Mouse (Mus musculus) ES-E14 (cell line): ENCODE data around the gene Ppfia1.

Source experiments
- CHD2 ChIP-seq: IDR thresholded peaks from 2 replicates; pipeline ENCODE4 v1.6.1; 2014; ENCODE audit warnings: mild to moderate bottlenecking, low read depth, low read length, inconsistent platforms
- MAFK ChIP-seq: IDR thresholded peaks from 2 replicates; pipeline ENCODE4 v1.6.1; 2014; ENCODE audit warnings: mild to moderate bottlenecking, low read depth, low read length, inconsistent platforms; ENCODE audit not compliant: insufficient read depth

DNA sequence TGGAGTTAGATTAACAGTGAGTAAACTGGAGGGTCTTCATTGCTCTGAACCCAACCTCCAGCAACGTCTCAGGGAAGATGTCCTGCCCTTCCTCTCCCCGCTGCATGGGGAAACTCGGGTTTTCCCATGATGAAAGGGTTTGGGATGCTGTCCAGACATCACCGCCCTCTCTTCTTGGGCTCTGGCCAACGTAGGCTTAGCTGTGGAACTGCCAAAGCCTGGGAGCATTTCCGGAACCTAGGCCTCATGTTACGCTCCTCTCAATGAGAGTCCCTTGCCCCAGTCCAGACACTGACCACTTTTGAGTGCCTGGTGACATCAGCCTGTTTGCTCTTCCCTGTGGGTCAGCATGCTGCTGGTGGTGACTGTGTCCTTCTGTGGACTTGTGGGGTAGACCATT is 15.9 kb upstream of the Ppfia1 start:
- TF ChIP-seq CHD2 (no peak), MAFK (no peak)
